ENCODE assay signal across 12 mouse cellular contexts in the genomic region with DNA sequence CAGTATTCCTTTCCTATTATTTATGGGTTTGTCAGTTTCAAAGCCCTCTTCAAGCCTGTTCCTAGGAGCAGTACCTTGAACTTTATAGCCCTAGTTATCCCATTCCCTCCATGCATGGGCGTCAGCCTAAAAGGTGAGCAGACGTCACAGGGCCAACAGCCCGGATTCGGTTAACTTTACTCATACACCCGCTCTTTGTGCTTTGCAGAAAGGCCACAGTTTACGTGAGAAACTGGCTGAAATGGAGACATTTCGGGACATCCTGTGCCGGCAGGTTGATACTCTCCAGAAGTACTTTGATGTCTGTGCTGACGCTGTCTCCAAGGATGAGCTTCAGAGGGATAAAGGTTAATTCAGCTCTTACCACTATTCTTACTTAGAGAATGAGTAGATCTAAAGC.
"Had no signal": no experiment of that assay in that cellular context is flagged by ENCODE, and none has a peak within 500 bp of the region (broad histone marks: within the 10 kb centered on the region; RNA-seq: fewer than 3 reads in every experiment).

No protein-coding gene starts in this region.

- DNase-seq: left cerebral cortex, postnatal 4 days; liver; liver, embryonic 13.5 days; liver, postnatal 0 days; lung, adult 18-20 months; lung, adult 2 months; lung, embryonic 14.5 days; lung, postnatal 10 days; lung, postnatal 14 days; lung, postnatal 36 days; lung, postnatal 4 days; midbrain, embryonic 14.5 days had no signal
